Mouse (Mus musculus) limb, embryonic 14.5 days (tissue): ENCODE data around the gene Ccdc51. TPM values are rescaled to one million over a fixed set of nuclear protein-coding genes. Genes with fewer than 3 reads are reported as not detected.

ENCODE experiments used
- ATAC-seq: fragments of 200-750 bp; cut with Nextera tagmentation; 2 replicates; pipeline ENCODE4 v1.8.0; 2017; ENCODE audit warnings: low read depth, moderate number of reproducible peaks, moderate TSS enrichment; ENCODE audit not compliant: low FRiP score
- DNase-seq: peaks from one replicate; pipeline ENCODE4 v3.0.0-alpha.2; 2015; ENCODE audit warnings: low spot score
- H3K27ac ChIP-seq: fragments of 300-500 bp; sonication (generic); replicated peaks from 2 replicates; pipeline ENCODE4 v1.5.1; 2014; ENCODE audit warnings: low read depth, mild to moderate bottlenecking, low read length, moderate library complexity, mixed read lengths
- H3K27me3 ChIP-seq: fragments of 300-500 bp; sonication (generic); 2 replicates; pipeline ENCODE4 v1.6.1; 2014; ENCODE audit warnings: low read length, mixed read lengths; ENCODE audit not compliant: control insufficient read depth, insufficient read depth
- H3K36me3 ChIP-seq: fragments of 300-500 bp; sonication (generic); 2 replicates; pipeline ENCODE4 v1.6.1; 2014; ENCODE audit warnings: mild to moderate bottlenecking, low read length, moderate library complexity, mixed read lengths; ENCODE audit not compliant: control insufficient read depth, insufficient read depth
- H3K4me1 ChIP-seq: fragments of 300-500 bp; sonication (generic); 2 replicates; pipeline ENCODE4 v1.6.1; 2014; ENCODE audit warnings: antibody characterized with exemption, low read length, mixed read lengths; ENCODE audit not compliant: control insufficient read depth, insufficient read depth
- H3K4me2 ChIP-seq: fragments of 300-500 bp; sonication (generic); replicated peaks from 2 replicates; pipeline ENCODE4 v1.6.1; 2014; ENCODE audit warnings: low read depth, mild to moderate bottlenecking, low read length, moderate library complexity; ENCODE audit not compliant: severe bottlenecking
- H3K4me3 ChIP-seq: fragments of 300-500 bp; sonication (generic); replicated peaks from 2 replicates; pipeline ENCODE4 v1.5.1; 2014; ENCODE audit warnings: low read length
- H3K9ac ChIP-seq: fragments of 300-500 bp; sonication (generic); 2 replicates; pipeline ENCODE4 v1.6.1; 2014; ENCODE audit warnings: mild to moderate bottlenecking, low read depth, low read length, moderate library complexity; ENCODE audit not compliant: severe bottlenecking
- H3K9me3 ChIP-seq: fragments of 300-500 bp; sonication (generic); 2 replicates; pipeline ENCODE4 v1.6.1; 2016; ENCODE audit warnings: low read length; ENCODE audit not compliant: control insufficient read depth
- POLR2A ChIP-seq: fragments of 200-500 bp; IDR thresholded peaks from 2 replicates; pipeline ENCODE4 v1.8.0; 2012; ENCODE audit warnings: inconsistent platforms, mild to moderate bottlenecking, moderate library complexity, borderline replicate concordance; ENCODE audit not compliant: insufficient read depth, insufficient read length; ENCODE audit errors: extremely low read depth
- WGBS: fragments of 180-500 bp; shearing (Covaris S2); extraction: QIAGEN DNeasy Blood & Tissue Kit; methylation state at CpG from one replicate; pipeline ENCODE4 v1.1.7; 2014; 5-methylcytosine and 5-hydroxymethylcytosine counted together
- polyA plus RNA-seq, 2 experiments: library from polyadenylated mRNA; depleted of rRNA in 1 of 2; stranded (reverse) in 1 of 2; unstranded in 1 of 2; fragments of >200 nt; fragmentation: Nextera tagmentation in 1 of 2; extraction: Ambion mirVana in 1 of 2; gene quantifications; 2 replicates each; pipeline versions ENCODE4 v1.2.1 to v1.2.3; 2012 to 2014

Ccdc51 gene
- polyA plus RNA-seq, 2 experiments: 9.0 to 15.3 TPM

DNA sequence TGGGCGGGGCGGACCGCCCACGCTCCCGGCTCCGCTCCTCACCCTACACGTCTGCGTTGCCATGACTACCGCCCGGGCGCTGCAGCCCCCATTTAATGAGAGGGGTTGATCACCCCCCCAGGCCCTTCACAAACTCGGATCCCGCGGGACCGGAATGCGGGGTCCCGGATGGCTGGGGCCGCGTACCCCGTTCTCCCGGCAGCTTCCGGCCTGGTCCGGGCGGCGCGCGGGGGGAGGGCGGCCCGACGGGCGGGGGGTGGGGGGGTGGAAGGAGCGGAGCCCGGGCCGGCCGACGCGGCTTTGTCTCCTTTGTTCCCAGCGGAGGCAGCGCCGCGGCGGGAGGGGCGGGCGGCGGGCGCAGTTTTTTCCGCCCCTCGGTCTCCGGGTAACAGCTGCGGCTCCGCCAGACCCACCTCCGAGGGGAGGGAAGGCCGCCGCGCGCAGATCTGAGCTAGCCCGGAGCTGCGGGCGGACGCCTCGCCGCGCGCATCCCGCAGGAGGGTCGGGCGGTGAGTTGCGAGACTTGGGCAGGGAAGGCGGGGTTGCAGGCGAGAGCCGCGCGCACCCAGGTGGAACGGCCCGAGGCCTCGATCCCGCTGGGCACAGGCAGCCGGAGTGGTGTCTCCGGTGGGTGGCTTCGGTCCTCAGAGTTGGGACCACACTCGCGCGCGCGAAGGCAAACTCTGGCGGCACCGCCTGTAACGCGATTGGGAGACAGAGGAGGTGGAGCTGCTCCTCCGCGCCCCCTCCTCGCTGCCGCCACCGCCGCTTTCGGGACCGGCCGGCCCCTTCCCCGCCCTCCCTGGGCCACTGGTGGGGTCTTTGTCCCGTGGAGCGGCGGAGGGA is 13.1 kb downstream of the Ccdc51 start, which contains the start of gene Plxnb1:
Plxnb1 (plus strand) TSS at position 253 of the 846 bp plus-strand sequence.
- Histone ChIP-seq H3K27ac (peak within 1 kb of the TSS; percentile 100), H3K4me1 (peaks cover 49% of the 10 kb centered on the region), H3K36me3 (peaks cover 26% of the 10 kb centered on the region), H3K9me3 (no peaks in the 10 kb centered on the region), H3K4me3 (peak within 1 kb of the TSS; percentile 79), H3K27me3 (no peaks in the 10 kb centered on the region), H3K4me2 (peak within 1 kb of the TSS; percentile 90), H3K9ac (peak within 1 kb of the TSS; percentile 96)
- peak; percentile 87; the same call in 1 of the 2 replicates for TF ChIP-seq POLR2A
- peak; percentile 70 for ATAC-seq
- WGBS: under 1% methylated on average over 45 of the region's 102 CpGs
- DNase-seq: peak; percentile 82

DNA sequence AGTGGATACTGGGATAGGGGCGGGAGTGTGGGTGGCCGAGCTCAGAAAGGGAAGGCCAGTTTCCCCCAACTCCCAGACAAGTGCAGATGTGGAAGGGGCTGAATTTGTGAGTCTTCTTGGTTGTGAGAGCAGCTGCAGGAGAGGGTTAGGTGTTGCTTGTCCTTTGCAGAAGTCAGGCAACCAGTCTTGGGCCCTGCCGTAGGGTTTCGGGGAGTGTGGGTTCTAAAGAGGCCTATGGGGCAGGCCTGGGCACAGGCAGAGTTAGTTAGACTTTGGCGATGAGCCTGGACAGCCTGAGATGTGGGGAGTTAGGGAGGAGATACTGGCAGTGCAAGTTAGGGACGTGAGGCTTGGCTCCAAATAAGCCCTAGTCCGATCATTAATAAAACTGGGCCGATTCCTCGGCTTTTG is 14.0 kb downstream of the Ccdc51 start:
- Histone ChIP-seq H3K9me3 (no peaks in the 10 kb centered on the region), H3K4me2 (peak overlapping the region; percentile 90), H3K27ac (peak overlapping the region; percentile 100), H3K36me3 (peaks cover 27% of the 10 kb centered on the region), H3K4me3 (peak overlapping the region; percentile 79), H3K4me1 (peaks cover 49% of the 10 kb centered on the region), H3K27me3 (no peaks in the 10 kb centered on the region), H3K9ac (peak overlapping the region; percentile 96)
- no peak for DNase-seq
- no peak for TF ChIP-seq POLR2A
- no peak for ATAC-seq
- 13% methylated on average over 9 of the region's 9 CpGs for WGBS

DNA sequence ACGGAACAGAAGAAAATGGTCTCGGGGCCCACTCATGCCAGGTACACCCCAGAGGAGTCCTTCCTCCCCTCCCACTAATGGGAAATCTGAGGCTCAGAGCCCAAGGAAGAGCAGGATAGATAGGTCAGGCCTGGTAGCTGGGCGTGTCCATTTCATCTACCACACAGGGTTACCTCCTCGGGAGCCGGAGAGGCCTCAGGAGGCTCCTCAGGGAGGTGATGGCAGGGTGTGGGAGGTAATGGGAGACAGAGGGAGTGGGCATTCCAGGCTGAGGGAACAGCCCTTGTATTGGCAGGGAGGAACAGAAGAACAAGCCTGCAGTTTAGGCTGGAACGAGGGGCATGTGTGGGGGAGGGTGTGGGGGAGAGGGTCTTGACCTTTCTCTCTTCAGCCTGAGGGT is 14.6 kb downstream of the Ccdc51 start:
- Histone ChIP-seq H3K4me1 (peaks cover 49% of the 10 kb centered on the region), H3K9ac (peak overlapping the region; percentile 96), H3K9me3 (no peaks in the 10 kb centered on the region), H3K27me3 (no peaks in the 10 kb centered on the region), H3K4me3 (peak overlapping the region; percentile 79), H3K27ac (peak overlapping the region; percentile 100), H3K36me3 (peaks cover 22% of the 10 kb centered on the region), H3K4me2 (peak overlapping the region; percentile 90)
- no peak for TF ChIP-seq POLR2A
- ATAC-seq (no peak), DNase-seq (no peak)
- WGBS: 20% methylated on average over 5 of the region's 6 CpGs

DNA sequence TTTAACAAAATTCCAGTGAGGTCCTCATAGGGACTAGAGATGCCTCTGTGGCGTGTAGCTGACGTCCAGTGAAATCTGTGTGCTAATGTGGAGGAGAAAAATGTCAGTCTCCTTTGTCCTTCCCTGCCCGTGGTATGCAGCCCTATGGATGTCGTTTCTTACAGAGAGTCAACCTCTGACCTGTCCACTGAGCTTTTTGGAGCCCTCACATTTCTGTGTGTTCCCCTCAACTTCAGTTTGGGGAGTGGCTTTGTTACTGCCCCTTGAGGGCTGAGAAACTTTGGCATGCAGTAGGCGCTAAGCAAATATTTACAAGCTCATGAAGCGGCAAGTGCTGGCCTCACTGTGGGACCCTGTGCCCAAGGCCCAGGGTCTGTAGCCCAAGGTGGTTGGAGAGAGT is 15.0 kb downstream of the Ccdc51 start:
- WGBS: 30% methylated on average over 6 of the region's 6 CpGs
- DNase-seq (no peak), ATAC-seq (no peak)
- Histone ChIP-seq H3K27me3 (no peaks in the 10 kb centered on the region), H3K36me3 (peaks cover 22% of the 10 kb centered on the region), H3K9ac (peak overlapping the region; percentile 96), H3K4me2 (peak overlapping the region; percentile 90), H3K4me1 (peaks cover 49% of the 10 kb centered on the region), H3K27ac (peak overlapping the region; percentile 100), H3K9me3 (no peaks in the 10 kb centered on the region), H3K4me3 (peak overlapping the region; percentile 79)
- TF ChIP-seq POLR2A: 0 out of 2 replicates have a peak, but pooled peaks have one; percentile 14

DNA sequence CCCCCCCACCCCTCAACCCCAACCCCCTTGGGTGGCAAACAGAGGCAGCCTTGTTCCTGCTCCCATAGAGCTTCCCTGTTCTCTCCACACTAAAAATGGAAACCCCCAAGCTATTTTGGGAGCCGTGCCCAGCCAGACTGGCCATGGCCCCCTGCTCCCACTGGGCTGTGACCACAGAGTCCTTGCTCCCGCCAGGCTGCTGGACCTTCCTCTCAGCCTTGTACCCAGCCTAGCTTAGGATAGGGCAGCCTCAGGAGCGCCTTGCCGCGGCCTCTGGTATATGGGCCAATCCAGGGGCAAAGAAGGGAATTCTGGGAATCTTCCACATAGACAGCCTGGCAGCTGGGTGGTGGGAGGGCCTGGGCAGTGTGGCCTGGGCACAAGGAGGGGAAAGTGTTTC is 15.5 kb downstream of the Ccdc51 start:
- peak; percentile 13; the same call in 1 of the 2 replicates for ATAC-seq
- 68% methylated on average over 5 of the region's 5 CpGs for WGBS

More for the DNA sequence above, 15.5 kb downstream of the Ccdc51 start:
- H3K9me3 ChIP-seq: no peaks in the 10 kb centered on the region
- DNase-seq: no peak
- H3K9ac ChIP-seq: peak overlapping the region; percentile 96; the same call in 1 of the 2 replicates
- H3K36me3 ChIP-seq: peaks cover 26% of the 10 kb centered on the region
- H3K27ac ChIP-seq: peak overlapping the region; percentile 100
- H3K4me1 ChIP-seq: peaks cover 49% of the 10 kb centered on the region
- H3K4me2 ChIP-seq: peak overlapping the region; percentile 90
- TF ChIP-seq POLR2A: no peak
- H3K27me3 ChIP-seq: no peaks in the 10 kb centered on the region
- peak overlapping the region; percentile 79 for H3K4me3 ChIP-seq
